Mouse (Mus musculus): ENCODE data around the gene Tbkbp1. TPM values are rescaled to one million over a fixed set of nuclear protein-coding genes. Genes with fewer than 3 reads are reported as not detected.

Tbkbp1 gene
- polyA plus RNA-seq, 1 experiment from 2014 or later: 8.6 TPM

- no peak for ATAC-seq (ENCODE audit: borderline replicate concordance, extremely low read depth, low FRiP score, low TSS enrichment)
- WGBS: 64% methylated on average over 4 of the region's 4 CpGs
- Histone ChIP-seq H3K27me3 (peaks cover 14% of the 10 kb centered on the region), H3K4me3 (no peak overlapping the region), H3K9me3 (no peaks in the 10 kb centered on the region), H3K4me1 (peaks cover 16% of the 10 kb centered on the region), H3K4me2 (no peak overlapping the region), H3K27ac (no peak overlapping the region), H3K9ac (no peak overlapping the region), H3K36me3 (peaks cover 14% of the 10 kb centered on the region)
Measured at GRCm38 (mm10) chr11:97140811-97141210, 10.5 kb downstream of the Tbkbp1 start.

GRCm38 (mm10) chr11:97139256-97139655, 12.0 kb downstream of the Tbkbp1 start:
- peak overlapping the region; percentile 67 for H3K4me2 ChIP-seq
- no peak overlapping the region for H3K27ac ChIP-seq
- H3K4me3 ChIP-seq: peak overlapping the region; percentile 33
- peak overlapping the region; percentile 15; the same call in 1 of the 2 replicates for H3K9ac ChIP-seq
- peaks cover 9% of the 10 kb centered on the region; the same call in 1 of the 2 replicates for H3K36me3 ChIP-seq
- H3K4me1 ChIP-seq: peaks cover 16% of the 10 kb centered on the region
- WGBS: 24% methylated on average over 15 of the region's 15 CpGs
- ATAC-seq (ENCODE audit: borderline replicate concordance, extremely low read depth, low FRiP score, low TSS enrichment): peak; percentile 3; the same call in 1 of the 2 replicates
- peaks cover 14% of the 10 kb centered on the region for H3K27me3 ChIP-seq
- no peaks in the 10 kb centered on the region for H3K9me3 ChIP-seq

- Histone ChIP-seq H3K27ac (no peak overlapping the region), H3K4me3 (peak overlapping the region; percentile 33), H3K27me3 (peaks cover 14% of the 10 kb centered on the region), H3K36me3 (peaks cover 9% of the 10 kb centered on the region; the same call in 1 of the 2 replicates), H3K4me1 (peaks cover 16% of the 10 kb centered on the region), H3K9me3 (no peaks in the 10 kb centered on the region), H3K4me2 (peak overlapping the region; percentile 67), H3K9ac (peak overlapping the region; percentile 15; the same call in 1 of the 2 replicates)
- 32% methylated on average over 69 of the region's 69 CpGs for WGBS
- peak; percentile 16; the same call in 1 of the 2 replicates for ATAC-seq (ENCODE audit: borderline replicate concordance, extremely low read depth, low FRiP score, low TSS enrichment)
Measured at GRCm38 (mm10) chr11:97138554-97139226, 12.6 kb downstream of the Tbkbp1 start.

GRCm38 (mm10) chr11:97133270-97133669, 18.0 kb downstream of the Tbkbp1 start:
- Histone ChIP-seq H3K36me3 (0 out of 2 replicates have a peak, but pooled peaks cover under 1% of the 10 kb centered on the region), H3K9ac (no peak overlapping the region), H3K4me3 (no peak overlapping the region), H3K27ac (no peak overlapping the region), H3K27me3 (peaks cover 3% of the 10 kb centered on the region), H3K4me2 (no peak overlapping the region), H3K4me1 (peaks cover under 1% of the 10 kb centered on the region; the same call in 1 of the 2 replicates), H3K9me3 (no peaks in the 10 kb centered on the region)
- WGBS: 43% methylated on average over 5 of the region's 5 CpGs
- no peak for ATAC-seq (ENCODE audit: borderline replicate concordance, extremely low read depth, low FRiP score, low TSS enrichment)

GRCm38 (mm10) chr11:97132185-97132584, 19.1 kb downstream of the Tbkbp1 start:
- ATAC-seq (ENCODE audit: borderline replicate concordance, extremely low read depth, low FRiP score, low TSS enrichment): no peak
- Histone ChIP-seq H3K27me3 (peaks cover 3% of the 10 kb centered on the region; the same call in 1 of the 2 replicates), H3K9me3 (no peaks in the 10 kb centered on the region)

GRCm38 (mm10) chr11:97131683-97132082, 19.6 kb downstream of the Tbkbp1 start:
- Histone ChIP-seq H3K4me2 (no peak overlapping the region), H3K9me3 (no peaks in the 10 kb centered on the region), H3K27ac (no peak overlapping the region), H3K4me1 (peaks cover 5% of the 10 kb centered on the region), H3K36me3 (no peaks in the 10 kb centered on the region), H3K4me3 (no peak overlapping the region), H3K9ac (no peak overlapping the region), H3K27me3 (peaks cover 3% of the 10 kb centered on the region; the same call in 1 of the 2 replicates)
- no peak for ATAC-seq (ENCODE audit: borderline replicate concordance, extremely low read depth, low FRiP score, low TSS enrichment)
- 61% methylated on average over 2 of the region's 2 CpGs for WGBS

More at GRCm38 (mm10) chr11:97132185-97132584, 19.1 kb downstream of the Tbkbp1 start:
- no peak overlapping the region for H3K27ac ChIP-seq
- 18% methylated on average over 6 of the region's 6 CpGs for WGBS
- peaks cover 3% of the 10 kb centered on the region; the same call in 1 of the 2 replicates for H3K4me1 ChIP-seq
- no peaks in the 10 kb centered on the region for H3K36me3 ChIP-seq
- no peak overlapping the region for H3K4me3 ChIP-seq
- no peak overlapping the region for H3K4me2 ChIP-seq
- H3K9ac ChIP-seq: no peak overlapping the region

- WGBS: 55% methylated on average over 7 of the region's 7 CpGs
- H3K4me1 ChIP-seq: peaks cover 10% of the 10 kb centered on the region
- no peak overlapping the region for H3K4me3 ChIP-seq
- H3K27me3 ChIP-seq: peaks cover 10% of the 10 kb centered on the region
- H3K27ac ChIP-seq: no peak overlapping the region
- H3K9me3 ChIP-seq: no peaks in the 10 kb centered on the region
- H3K36me3 ChIP-seq: no peaks in the 10 kb centered on the region
- no peak overlapping the region for H3K4me2 ChIP-seq
- no peak for ATAC-seq (ENCODE audit: borderline replicate concordance, extremely low read depth, low FRiP score, low TSS enrichment)
- H3K9ac ChIP-seq: no peak overlapping the region
Measured at GRCm38 (mm10) chr11:97130318-97130717, 21.0 kb downstream of the Tbkbp1 start.

- Histone ChIP-seq H3K9me3 (no peaks in the 10 kb centered on the region), H3K4me3 (no peak overlapping the region), H3K27ac (no peak overlapping the region), H3K9ac (no peak overlapping the region), H3K36me3 (no peaks in the 10 kb centered on the region), H3K27me3 (peaks cover 14% of the 10 kb centered on the region), H3K4me2 (no peak overlapping the region), H3K4me1 (peaks cover 10% of the 10 kb centered on the region)
- 65% methylated on average over 3 of the region's 3 CpGs for WGBS
- no peak for ATAC-seq (ENCODE audit: borderline replicate concordance, extremely low read depth, low FRiP score, low TSS enrichment)
Measured at GRCm38 (mm10) chr11:97128956-97129355, 22.3 kb downstream of the Tbkbp1 start.

GRCm38 (mm10) chr11:97127470-97128223, 23.6 kb downstream of the Tbkbp1 start:
- 24% methylated on average over 19 of the region's 19 CpGs for WGBS
- peak overlapping the region; percentile 44 for H3K4me3 ChIP-seq
- no peak overlapping the region for H3K9ac ChIP-seq
- peaks cover 14% of the 10 kb centered on the region for H3K4me1 ChIP-seq
- no peak for ATAC-seq (ENCODE audit: borderline replicate concordance, extremely low read depth, low FRiP score, low TSS enrichment)
- no peak overlapping the region for H3K27ac ChIP-seq
- H3K4me2 ChIP-seq: peak overlapping the region; percentile 70
- peaks cover 14% of the 10 kb centered on the region for H3K27me3 ChIP-seq
- H3K9me3 ChIP-seq: no peaks in the 10 kb centered on the region
- no peaks in the 10 kb centered on the region for H3K36me3 ChIP-seq

GRCm38 (mm10) chr11:97126645-97127468, 24.4 kb downstream of the Tbkbp1 start:
- H3K9ac ChIP-seq: peak overlapping the region; percentile 16; the same call in 1 of the 2 replicates
- H3K9me3 ChIP-seq: no peaks in the 10 kb centered on the region
- H3K36me3 ChIP-seq: no peaks in the 10 kb centered on the region
- peaks cover 14% of the 10 kb centered on the region for H3K27me3 ChIP-seq
- no peak overlapping the region for H3K27ac ChIP-seq
- peaks cover 14% of the 10 kb centered on the region for H3K4me1 ChIP-seq
- ATAC-seq (ENCODE audit: borderline replicate concordance, extremely low read depth, low FRiP score, low TSS enrichment): peak; percentile 51; the same call in 1 of the 2 replicates
- H3K4me3 ChIP-seq: peak overlapping the region; percentile 44
- H3K4me2 ChIP-seq: peak overlapping the region; percentile 70
- 4% methylated on average over 32 of the region's 32 CpGs for WGBS

GRCm38 (mm10) chr11:97124266-97125036, 26.8 kb downstream of the Tbkbp1 start:
- H3K4me2 ChIP-seq: no peak overlapping the region
- no peak for ATAC-seq (ENCODE audit: borderline replicate concordance, extremely low read depth, low FRiP score, low TSS enrichment)
- H3K27me3 ChIP-seq: peaks cover 17% of the 10 kb centered on the region; the same call in 1 of the 2 replicates
- no peak overlapping the region for H3K27ac ChIP-seq
- H3K36me3 ChIP-seq: no peaks in the 10 kb centered on the region
- WGBS: 51% methylated on average over 10 of the region's 10 CpGs
- H3K4me3 ChIP-seq: no peak overlapping the region
- no peaks in the 10 kb centered on the region for H3K9me3 ChIP-seq
- no peak overlapping the region for H3K9ac ChIP-seq
- H3K4me1 ChIP-seq: peaks cover 14% of the 10 kb centered on the region

All from lung, embryonic 15.5 days (tissue).